Comparison of ENCODE assay signal across 10 mouse cellular contexts in the genomic region with DNA sequence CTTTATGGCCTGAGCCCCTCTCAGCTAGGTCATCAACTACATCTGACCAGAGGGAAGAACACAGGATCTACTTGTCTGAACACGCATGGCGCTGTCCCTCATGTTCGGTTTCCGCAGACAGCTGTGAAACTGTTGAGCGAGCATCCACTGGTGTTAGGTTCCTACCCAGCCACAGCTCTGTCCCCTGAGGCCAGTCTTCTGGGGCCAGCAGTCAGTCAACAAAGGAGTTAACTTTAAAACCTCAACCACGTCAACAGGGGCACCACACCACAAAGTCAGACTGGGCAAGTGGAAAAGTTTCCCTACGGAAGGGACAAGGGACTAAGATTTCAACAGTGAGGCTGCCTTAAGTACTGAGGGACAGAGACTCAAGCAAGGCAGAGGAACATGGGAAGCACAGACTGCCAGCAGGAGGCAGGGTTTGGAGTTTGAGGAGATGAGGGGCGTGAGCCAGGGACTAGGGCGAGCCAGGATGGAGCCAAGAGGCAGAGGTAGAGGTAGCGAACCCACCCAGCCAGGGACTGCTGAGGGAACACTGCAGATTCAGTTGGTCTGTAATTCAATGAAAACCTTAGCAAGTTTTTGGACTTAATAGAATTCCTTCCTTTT. TPM values are rescaled to one million over a fixed set of nuclear protein-coding genes. Genes with fewer than 3 reads are reported as not detected.
DNase-seq lines count a peak whose midpoint lies in the region; ATAC-seq and TF ChIP-seq lines count a peak whose summit lies in the region.
"Had no signal": no experiment of that assay in that cellular context is flagged by ENCODE, and none has a peak within 500 bp of the region (broad histone marks: within the 10 kb centered on the region; RNA-seq: fewer than 3 reads in every experiment).

No protein-coding gene starts in this region.

- 0 out of 2 replicates have a peak overlapping the region, but pooled peaks have one; percentile 23 for H3K27ac ChIP-seq in hindbrain, embryonic 12.5 days
- no peak overlapping the region for H3K27ac ChIP-seq in hindbrain, embryonic 16.5 days (ENCODE audit: low read depth, low read length)
- 0 out of 2 replicates have a peak overlapping the region, but pooled peaks have one; percentile 22 for H3K27ac ChIP-seq in lung, postnatal 0 days (ENCODE audit: low read length)
- no peak overlapping the region for H3K27ac ChIP-seq in bone marrow macrophage, adult 2 months (ENCODE audit: insufficient read depth, low read depth, low read length)
- no peak overlapping the region; the same call in 1 of the 2 replicates for H3K27ac ChIP-seq in limb, embryonic 13.5 days

- TF ChIP-seq CTCF in lung, postnatal 0 days (IDR thresholded peaks at IDR 0.05): peak; percentile 58
- TF ChIP-seq CTCF in bone marrow macrophage, adult 2 months (IDR thresholded peaks at IDR 0.05; ENCODE audit: low read depth, low read length): 0 out of 2 replicates have a peak, but pooled peaks have one; percentile 14

- H3K4me3 ChIP-seq in hindbrain, embryonic 12.5 days: no peak overlapping the region
- no peak overlapping the region for H3K4me3 ChIP-seq in hindbrain, embryonic 16.5 days (ENCODE audit: low read length)
- H3K4me3 ChIP-seq in lung, postnatal 0 days (ENCODE audit: low read depth, low read length): no peak overlapping the region
- no peak overlapping the region for H3K4me3 ChIP-seq in bone marrow macrophage, adult 2 months (ENCODE audit: insufficient read depth, low read length)
- H3K4me3 ChIP-seq in limb, embryonic 13.5 days: no peak overlapping the region
- H3K4me3 ChIP-seq: myocyte had no signal

- ATAC-seq in hindbrain, embryonic 12.5 days (ENCODE audit: low FRiP score): no peak
- ATAC-seq in hindbrain, embryonic 16.5 days: no peak
- ATAC-seq in lung, postnatal 0 days: no peak
- ATAC-seq in limb, embryonic 13.5 days (ENCODE audit: low FRiP score, low read depth): no peak

- H3K27me3 ChIP-seq in hindbrain, embryonic 12.5 days: no peaks in the 10 kb centered on the region
- H3K27me3 ChIP-seq in hindbrain, embryonic 16.5 days (replicated peaks; ENCODE audit: control insufficient read depth, insufficient read depth, low read length): no peaks in the 10 kb centered on the region
- H3K27me3 ChIP-seq in lung, postnatal 0 days (replicated peaks; ENCODE audit: insufficient read depth, low read length): no peaks in the 10 kb centered on the region
- H3K27me3 ChIP-seq in limb, embryonic 13.5 days: no peaks in the 10 kb centered on the region

- no peaks in the 10 kb centered on the region for H3K36me3 ChIP-seq in hindbrain, embryonic 12.5 days
- no peaks in the 10 kb centered on the region for H3K36me3 ChIP-seq in hindbrain, embryonic 16.5 days (ENCODE audit: control insufficient read depth, insufficient read depth, low read length)
- no peaks in the 10 kb centered on the region for H3K36me3 ChIP-seq in lung, postnatal 0 days (ENCODE audit: insufficient read depth, low read length)
- no peaks in the 10 kb centered on the region for H3K36me3 ChIP-seq in limb, embryonic 13.5 days

- H3K4me1 ChIP-seq in hindbrain, embryonic 12.5 days: peaks cover 63% of the 10 kb centered on the region
- peaks cover 58% of the 10 kb centered on the region for H3K4me1 ChIP-seq in hindbrain, embryonic 16.5 days (ENCODE audit: control insufficient read depth, insufficient read depth, low read depth, low read length)
- H3K4me1 ChIP-seq in lung, postnatal 0 days (ENCODE audit: insufficient read depth, low read depth, low read length): peaks cover 44% of the 10 kb centered on the region
- H3K4me1 ChIP-seq in bone marrow macrophage, adult 2 months (ENCODE audit: control insufficient read depth, insufficient read depth, low read length): peaks cover 64% of the 10 kb centered on the region
- H3K4me1 ChIP-seq in limb, embryonic 13.5 days: peaks cover 78% of the 10 kb centered on the region

- DNase-seq in lung, postnatal 0 days (ENCODE audit: low spot score): peak; percentile 32
- no peak for DNase-seq in lung, postnatal 4 days
- DNase-seq in ovary, postnatal 36 days (ENCODE audit: low spot score): no peak
- DNase-seq: heart, postnatal 14 days; retina, postnatal 1 day had no signal

- no peak overlapping the region for H3K9ac ChIP-seq in hindbrain, embryonic 12.5 days
- H3K9ac ChIP-seq in hindbrain, embryonic 16.5 days (ENCODE audit: low read depth, low read length): no peak overlapping the region
- no peak overlapping the region for H3K9ac ChIP-seq in lung, postnatal 0 days (replicated peaks; ENCODE audit: low read depth)
- 0 out of 2 replicates have a peak overlapping the region, but pooled peaks have one; percentile 19 for H3K9ac ChIP-seq in limb, embryonic 13.5 days

- no peaks in the 10 kb centered on the region for H3K9me3 ChIP-seq in hindbrain, embryonic 12.5 days (replicated peaks)
- no peaks in the 10 kb centered on the region for H3K9me3 ChIP-seq in hindbrain, embryonic 16.5 days (ENCODE audit: control insufficient read depth, low read length)
- no peaks in the 10 kb centered on the region for H3K9me3 ChIP-seq in lung, postnatal 0 days (ENCODE audit: low read length)
- H3K9me3 ChIP-seq in limb, embryonic 13.5 days: no peaks in the 10 kb centered on the region

- no peak for TF ChIP-seq POLR2A in bone marrow macrophage, adult 2 months (IDR thresholded peaks at IDR 0.05; ENCODE audit: borderline replicate concordance, low read depth, low read length)

- H3K4me2 ChIP-seq in hindbrain, embryonic 12.5 days (replicated peaks): no peak overlapping the region
- H3K4me2 ChIP-seq in hindbrain, embryonic 16.5 days (ENCODE audit: low read length): no peak overlapping the region
- H3K4me2 ChIP-seq in lung, postnatal 0 days (replicated peaks; ENCODE audit: low read depth, low read length): no peak overlapping the region
- H3K4me2 ChIP-seq in limb, embryonic 13.5 days (replicated peaks): no peak overlapping the region

- TF ChIP-seq EP300 in lung, postnatal 0 days (IDR thresholded peaks at IDR 0.05): no peak

- WGBS in hindbrain, embryonic 12.5 days: 67% methylated on average over 10 of the region's 10 CpGs
- 71% methylated on average over 10 of the region's 10 CpGs for WGBS in hindbrain, embryonic 16.5 days
- 67% methylated on average over 10 of the region's 10 CpGs for WGBS in lung, postnatal 0 days
- 55% methylated on average over 10 of the region's 10 CpGs for WGBS in limb, embryonic 13.5 days

RNA-seq across cellular contexts. Expression of a gene that starts 7.0 kb away (rescaled TPM):
- polyA plus RNA-seq in hindbrain, embryonic 12.5 days (2016; fragmentation: Nextera tagmentation; extraction: Ambion mirVana): 14.3 and 15.6 TPM in 2 replicates
- 12.1 and 13.5 TPM in 2 replicates for polyA plus RNA-seq in hindbrain, embryonic 16.5 days (2015; fragmentation: Nextera tagmentation; extraction: Ambion mirVana)
- polyA plus RNA-seq in lung, postnatal 0 days (2015; fragmentation: Nextera tagmentation; extraction: Ambion mirVana): 16.6 and 18.0 TPM in 2 replicates
- 58.7 and 61.5 TPM in 2 replicates for polyA plus RNA-seq in bone marrow macrophage, adult 2 months (2012; ENCODE audit: insufficient read depth, insufficient read length, missing spikeins)
- polyA plus RNA-seq in limb, embryonic 13.5 days (2015; fragmentation: Nextera tagmentation; extraction: Ambion mirVana): 14.2 and 14.6 TPM in 2 replicates

Comparison
In these comparisons a context has a peak if more than half of its experiments do, and no peak if none do; other contexts are left out.
1. H3K27ac ChIP-seq: peak in hindbrain, embryonic 12.5 days (single experiment) and lung, postnatal 0 days (single experiment); none in hindbrain, embryonic 16.5 days (single experiment), bone marrow macrophage, adult 2 months (single experiment) and limb, embryonic 13.5 days (single experiment).